Mouse (Mus musculus) neutrophil, adult 5-6 weeks (primary cell): ENCODE measurements around the gene Hist1h3c. TPM values are rescaled to one million over a fixed set of nuclear protein-coding genes. Genes with fewer than 3 reads are reported as not detected.
A peak's percentile ranks its signal among the peaks of the same experiment; 100 is the strongest.
"Not testable (repeated sequence)": the region's sequence is repeated elsewhere in the genome, so short reads cannot be mapped to it uniquely, and the experiment has no call there.

Experiments
- ATAC-seq: fragments of 151-379, 151-347 bp; 2 replicates; pipeline ENCODE4 v1.8.0; 2017; ENCODE audit warnings: mild to moderate bottlenecking, moderate TSS enrichment; ENCODE audit not compliant: insufficient number of reproducible peaks, poor library complexity, low FRiP score, severe bottlenecking; ENCODE audit errors: extremely low read depth
- total RNA-seq: library from RNA; stranded (forward); fragments of 200-1000 nt; gene quantifications from 2 replicates; pipeline ENCODE4 v1.2.3, GENCODE M21; 2017

Hist1h3c gene
- total RNA-seq, 1 experiment from 2014 or later, result 4.8 TPM

GRCm38 (mm10) chr13:23710374-23711089, 34.9 kb downstream of the Hist1h3c start, which contains the start of gene Hfe:
Gene Hfe, minus strand, starts transcription at chr13:23710854.
- ATAC-seq, result peak; percentile 75

- ATAC-seq, result peak; percentile 9; the same call in 1 of the 2 replicates
These were observed 35.6 kb downstream of the Hist1h3c start for GRCm38 (mm10) chr13:23709714-23710373.

GRCm38 (mm10) chr13:23708654-23709053, 36.7 kb downstream of the Hist1h3c start:
- ATAC-seq, result no peak

- ATAC-seq, result no peak
These were observed 37.4 kb downstream of the Hist1h3c start for GRCm38 (mm10) chr13:23708041-23708440.

- ATAC-seq, result no peak
These were observed 38.6 kb downstream of the Hist1h3c start for GRCm38 (mm10) chr13:23706771-23707170.

GRCm38 (mm10) chr13:23705751-23706356, 39.5 kb downstream of the Hist1h3c start:
- ATAC-seq, result no peak

GRCm38 (mm10) chr13:23702801-23703200, 42.6 kb downstream of the Hist1h3c start:
- not testable (repeated sequence) for ATAC-seq

- no peak for ATAC-seq
These were observed 43.2 kb downstream of the Hist1h3c start for GRCm38 (mm10) chr13:23702220-23702619.

GRCm38 (mm10) chr13:23700786-23701520, 44.4 kb downstream of the Hist1h3c start:
- peak; percentile 77 for ATAC-seq

GRCm38 (mm10) chr13:23699767-23700166, 45.6 kb downstream of the Hist1h3c start:
- ATAC-seq, result no peak

- no peak for ATAC-seq
These were observed 46.4 kb downstream of the Hist1h3c start for GRCm38 (mm10) chr13:23698996-23699395.

- ATAC-seq, result peak; percentile 90
These were observed 47.1 kb downstream of the Hist1h3c start, which contains the start of gene Hist1h4c for GRCm38 (mm10) chr13:23698300-23698693. Gene Hist1h4c, minus strand, starts transcription at chr13:23698454.

- ATAC-seq, result peak; percentile 43; the same call in 1 of the 2 replicates
These were observed 47.7 kb downstream of the Hist1h3c start for GRCm38 (mm10) chr13:23697491-23698299.

GRCm38 (mm10) chr13:23696061-23696474, 49.3 kb downstream of the Hist1h3c start:
- ATAC-seq, result no peak

- ATAC-seq, result no peak
These were observed 49.9 kb downstream of the Hist1h3c start, which contains the start of gene Hist1h1t for GRCm38 (mm10) chr13:23695514-23695913. Gene Hist1h1t, plus strand, starts transcription at chr13:23695814.
